Mouse (Mus musculus) right cerebral cortex, postnatal 4 days (tissue): Measurements from ENCODE around the gene Pipox.

Experiments
- DNase-seq: peaks from one replicate; pipeline ENCODE4 v3.0.0-alpha.2; 2022

Gene Pipox

GRCm38 (mm10) chr11:77875269-77875668 lies 18.6 kb downstream of the Pipox start:
- DNase-seq: no peak

GRCm38 (mm10) chr11:77874685-77875231 lies 19.1 kb downstream of the Pipox start:
- DNase-seq: no peak

GRCm38 (mm10) chr11:77873116-77873515 lies 20.8 kb downstream of the Pipox start:
- DNase-seq: no peak

GRCm38 (mm10) chr11:77872685-77873084 lies 21.2 kb downstream of the Pipox start:
- no peak for DNase-seq

GRCm38 (mm10) chr11:77872236-77872635 lies 21.7 kb downstream of the Pipox start:
- DNase-seq: peak; percentile 61

GRCm38 (mm10) chr11:77871436-77871835 lies 22.5 kb downstream of the Pipox start:
- peak; percentile 64 for DNase-seq

GRCm38 (mm10) chr11:77867419-77868083 lies 26.3 kb downstream of the Pipox start:
- DNase-seq: no peak

GRCm38 (mm10) chr11:77864771-77865170 lies 29.1 kb downstream of the Pipox start:
- DNase-seq: no peak

- no peak for DNase-seq
These were observed 31.0 kb downstream of the Pipox start for GRCm38 (mm10) chr11:77862887-77863286.

- no peak for DNase-seq
These were observed 32.9 kb downstream of the Pipox start for GRCm38 (mm10) chr11:77860947-77861346.

- no peak for DNase-seq
These were observed 35.3 kb downstream of the Pipox start for GRCm38 (mm10) chr11:77858589-77858988.

- no peak for DNase-seq
These were observed 36.8 kb downstream of the Pipox start for GRCm38 (mm10) chr11:77857089-77857488.

GRCm38 (mm10) chr11:77855396-77855795 lies 38.5 kb downstream of the Pipox start:
- DNase-seq: no peak

GRCm38 (mm10) chr11:77854641-77855040 lies 39.3 kb downstream of the Pipox start:
- DNase-seq: no peak

GRCm38 (mm10) chr11:77852941-77853668 lies 40.8 kb downstream of the Pipox start:
- DNase-seq: no peak

- DNase-seq: no peak
These were observed 41.7 kb downstream of the Pipox start for GRCm38 (mm10) chr11:77852195-77852594.

- no peak for DNase-seq
These were observed 42.3 kb downstream of the Pipox start for GRCm38 (mm10) chr11:77851483-77852010.

- DNase-seq: peak; percentile 68
These were observed 43.3 kb downstream of the Pipox start for GRCm38 (mm10) chr11:77850401-77851244.

- DNase-seq: no peak
These were observed 44.7 kb downstream of the Pipox start for GRCm38 (mm10) chr11:77849151-77849550.

- DNase-seq: no peak
These were observed 45.8 kb downstream of the Pipox start for GRCm38 (mm10) chr11:77848131-77848530.

- DNase-seq: no peak
These were observed 46.2 kb downstream of the Pipox start for GRCm38 (mm10) chr11:77847599-77848128.

GRCm38 (mm10) chr11:77843906-77844200 lies 50.0 kb downstream of the Pipox start:
- DNase-seq: no peak
